9 mouse cellular contexts compared by ENCODE assay signal in genomic region chrX:13046893-13047435, GRCm38 (mm10). TPM values are rescaled to one million over a fixed set of nuclear protein-coding genes. Genes with fewer than 3 reads are reported as not detected.
DNase-seq lines count a peak whose midpoint lies in the region; ATAC-seq and TF ChIP-seq lines count a peak whose summit lies in the region.
"Had no signal": no experiment of that assay in that cellular context is flagged by ENCODE, and none has a peak within 500 bp of the region (broad histone marks: within the 10 kb centered on the region; RNA-seq: fewer than 3 reads in every experiment).

No protein-coding gene starts in this region.

- 47% methylated on average over 6 of the region's 6 CpGs for WGBS in heart, embryonic 14.5 days
- WGBS in liver, adult 2 months: 34% methylated on average over 6 of the region's 6 CpGs
- 32% methylated on average over 6 of the region's 6 CpGs for WGBS in embryonic facial prominence, embryonic 10.5 days
- WGBS in midbrain, postnatal 0 days: 36% methylated on average over 6 of the region's 6 CpGs

- no peak for TF ChIP-seq POLR2A in liver, adult 2 months (IDR thresholded peaks at IDR 0.05; ENCODE audit: extremely low read depth, insufficient read depth, low read length)

- no peaks in the 10 kb centered on the region for H3K27me3 ChIP-seq in heart, embryonic 14.5 days (ENCODE audit: control insufficient read depth, insufficient read depth, low read length)
- H3K27me3 ChIP-seq in liver, adult 2 months (ENCODE audit: control insufficient read depth, insufficient read depth, low read length): no peaks in the 10 kb centered on the region
- H3K27me3 ChIP-seq in embryonic facial prominence, embryonic 10.5 days (replicated peaks; ENCODE audit: low read depth, poor library complexity, severe bottlenecking): peaks cover 59% of the 10 kb centered on the region
- H3K27me3 ChIP-seq in midbrain, postnatal 0 days (ENCODE audit: insufficient read depth, low read length): no peaks in the 10 kb centered on the region

- no peak overlapping the region for H3K9ac ChIP-seq in heart, embryonic 14.5 days (ENCODE audit: low read length)
- H3K9ac ChIP-seq in liver, adult 2 months (ENCODE audit: low read depth, low read length): no peak overlapping the region
- no peak overlapping the region for H3K9ac ChIP-seq in midbrain, postnatal 0 days (replicated peaks; ENCODE audit: low read length, poor library complexity, severe bottlenecking)
- H3K9ac ChIP-seq: liver, embryonic 14.5 days had no signal

- ATAC-seq in heart, embryonic 14.5 days (ENCODE audit: insufficient number of reproducible peaks, insufficient read depth, low FRiP score, low read depth): no peak
- no peak for ATAC-seq in midbrain, postnatal 0 days (ENCODE audit: low FRiP score)
- ATAC-seq in cerebellum, adult (ENCODE audit: insufficient number of reproducible peaks, low FRiP score, low TSS enrichment): no peak
- ATAC-seq: Patski had no signal

- 0 out of 4 replicates have a peak, but pooled peaks cover 0 to 8% of the 10 kb centered on the region in 2 experiments for H3K4me1 ChIP-seq in heart, embryonic 14.5 days (ENCODE audit: control insufficient read depth in 2 of 2, insufficient read depth in 2 of 2, low read length in 2 of 2)
- peaks cover 4% of the 10 kb centered on the region; the same call in 1 of the 2 replicates for H3K4me1 ChIP-seq in liver, adult 2 months (ENCODE audit: control insufficient read depth, insufficient read depth, low read length)
- H3K4me1 ChIP-seq in embryonic facial prominence, embryonic 10.5 days: peaks cover 7% of the 10 kb centered on the region
- no peaks in the 10 kb centered on the region for H3K4me1 ChIP-seq in midbrain, postnatal 0 days (ENCODE audit: insufficient read depth, low read length)

- H3K4me2 ChIP-seq in heart, embryonic 14.5 days (ENCODE audit: low read length): peak overlapping the region; percentile 67
- H3K4me2 ChIP-seq in midbrain, postnatal 0 days (ENCODE audit: low read depth, low read length, poor library complexity, severe bottlenecking): peak overlapping the region; percentile 43; the same call in 1 of the 2 replicates

- H3K4me3 ChIP-seq in heart, embryonic 14.5 days (ENCODE audit: control insufficient read depth in 1 of 2, insufficient read depth in 1 of 2, low read depth in 1 of 2, low read length in 2 of 2): no peak overlapping the region
- no peak overlapping the region for H3K4me3 ChIP-seq in liver, adult 2 months (ENCODE audit: insufficient read depth, low read depth, low read length)
- no peak overlapping the region; the same call in 1 of the 2 replicates for H3K4me3 ChIP-seq in embryonic facial prominence, embryonic 10.5 days
- H3K4me3 ChIP-seq in midbrain, postnatal 0 days (ENCODE audit: low read depth, low read length): no peak overlapping the region

- no peaks in the 10 kb centered on the region for H3K79me2 ChIP-seq in liver, adult 2 months (ENCODE audit: control insufficient read depth, insufficient read depth, low read length)

- DNase-seq in heart, postnatal 4 days: no peak
- peak; percentile 36 for DNase-seq in liver, adult 2 months (ENCODE audit: extremely low read depth, low read depth, low spot score)
- no peak for DNase-seq in liver
- DNase-seq in embryonic facial prominence, embryonic 10.5 days (ENCODE audit: low spot score): no peak
- no peak for DNase-seq in midbrain, postnatal 0 days (ENCODE audit: low spot score)

- TF ChIP-seq CTCF in liver, adult 2 months (IDR thresholded peaks at IDR 0.05; ENCODE audit: low read depth, low read length): no peak
- no peak for TF ChIP-seq CTCF in midbrain, postnatal 0 days (IDR thresholded peaks at IDR 0.05)

- no peaks in the 10 kb centered on the region for H3K36me3 ChIP-seq in heart, embryonic 14.5 days (ENCODE audit: control insufficient read depth, insufficient read depth, low read length)
- no peaks in the 10 kb centered on the region for H3K36me3 ChIP-seq in liver, adult 2 months (ENCODE audit: control insufficient read depth, insufficient read depth, low read length)
- H3K36me3 ChIP-seq in embryonic facial prominence, embryonic 10.5 days (replicated peaks): no peaks in the 10 kb centered on the region
- H3K36me3 ChIP-seq in midbrain, postnatal 0 days (ENCODE audit: insufficient read depth, low read length): no peaks in the 10 kb centered on the region

- no peak overlapping the region for H3K27ac ChIP-seq in heart, embryonic 14.5 days (replicated peaks in 1 of 2; ENCODE audit: control insufficient read depth in 1 of 2, insufficient read depth in 1 of 2, low read depth in 2 of 2, low read length in 2 of 2)
- no peak overlapping the region for H3K27ac ChIP-seq in liver, adult 2 months (replicated peaks; ENCODE audit: insufficient read depth, low read depth, low read length)
- peak overlapping the region; percentile 78; the same call in 1 of the 2 replicates for H3K27ac ChIP-seq in embryonic facial prominence, embryonic 10.5 days (replicated peaks)
- H3K27ac ChIP-seq in midbrain, postnatal 0 days (ENCODE audit: low read depth, low read length): peak overlapping the region; percentile 47
- H3K27ac ChIP-seq: liver, embryonic 14.5 days had no signal

- H3K9me3 ChIP-seq in heart, embryonic 14.5 days (ENCODE audit: control insufficient read depth, low read length): no peaks in the 10 kb centered on the region
- no peaks in the 10 kb centered on the region for H3K9me3 ChIP-seq in embryonic facial prominence, embryonic 10.5 days
- H3K9me3 ChIP-seq in midbrain, postnatal 0 days (ENCODE audit: low read length): no peaks in the 10 kb centered on the region

RNA-seq across cellular contexts. Expression of gene Usp9x, which starts 24.3 kb away (rescaled TPM):
- 45.4 and 53.3 TPM in 2 replicates for polyA plus RNA-seq in heart, embryonic 14.5 days (2014; fragmentation: Nextera tagmentation; extraction: Ambion mirVana)
- total RNA-seq in heart, postnatal 4 days (2021): 100 to 1,000 TPM; 146 to 154 TPM
- total RNA-seq in liver, adult 2 months (2014; rRNA removed): 157 and 196 TPM in 2 replicates
- polyA plus RNA-seq in liver, adult 2 months (2012; rRNA removed): 7.9 and 8.6 TPM in 2 replicates
- 40.9 TPM in 2 replicates for polyA plus RNA-seq in embryonic facial prominence, embryonic 10.5 days (2016; fragmentation: Nextera tagmentation; extraction: Ambion mirVana)
- total RNA-seq in midbrain, postnatal 0 days (2014; rRNA removed): 289 and 395 TPM in 2 replicates
- 22.6 and 28.4 TPM in 2 replicates for polyA plus RNA-seq in midbrain, postnatal 0 days (2015; fragmentation: Nextera tagmentation; extraction: Ambion mirVana)

Comparison
In these comparisons a context has a peak if more than half of its experiments do, and no peak if none do; other contexts are left out.
1. H3K27ac ChIP-seq: peak in embryonic facial prominence, embryonic 10.5 days (single experiment) and midbrain, postnatal 0 days (single experiment); none in heart, embryonic 14.5 days (0 of 2) and liver, adult 2 months (single experiment).